Mouse (Mus musculus) midbrain, embryonic 16.5 days (tissue): Measurements from ENCODE around the gene Ryr1. TPM values are rescaled to one million over a fixed set of nuclear protein-coding genes. Genes with fewer than 3 reads are reported as not detected.

Experiments
- ATAC-seq: fragments of 200-750 bp; cut with Nextera tagmentation; 2 replicates; pipeline ENCODE4 v1.8.0; 2017; ENCODE audit warnings: moderate TSS enrichment
- H3K27ac ChIP-seq: fragments of 300-500 bp; sonication (generic); 2 replicates; pipeline ENCODE4 v1.5.1; 2014; ENCODE audit warnings: mild to moderate bottlenecking, low read length, mixed read lengths
- H3K27me3 ChIP-seq: fragments of 300-500 bp; sonication (generic); 2 replicates; pipeline ENCODE4 v1.6.1; 2014; ENCODE audit warnings: low read depth, low read length, mixed read lengths; ENCODE audit not compliant: control insufficient read depth, insufficient read depth
- H3K36me3 ChIP-seq: fragments of 300-500 bp; sonication (generic); 2 replicates; pipeline ENCODE4 v1.6.1; 2014; ENCODE audit warnings: mild to moderate bottlenecking, low read length, moderate library complexity, mixed read lengths; ENCODE audit not compliant: control insufficient read depth, insufficient read depth
- H3K4me1 ChIP-seq: fragments of 300-500 bp; sonication (generic); 2 replicates; pipeline ENCODE4 v1.6.1; 2014; ENCODE audit warnings: mild to moderate bottlenecking, low read length, mixed read lengths; ENCODE audit not compliant: control insufficient read depth, insufficient read depth
- H3K4me2 ChIP-seq: fragments of 300-500 bp; sonication (generic); 2 replicates; pipeline ENCODE4 v1.6.1; 2014; ENCODE audit warnings: mild to moderate bottlenecking, low read length, mixed read lengths
- H3K4me3 ChIP-seq: fragments of 300-500 bp; sonication (generic); 2 replicates; pipeline ENCODE4 v1.5.1; 2014; ENCODE audit warnings: low read depth, mild to moderate bottlenecking, low read length, moderate library complexity, mixed read lengths
- H3K9ac ChIP-seq: fragments of 300-500 bp; sonication (generic); 2 replicates; pipeline ENCODE4 v1.6.1; 2014; ENCODE audit warnings: low read depth, low read length, mixed read lengths
- H3K9me3 ChIP-seq: fragments of 300-500 bp; sonication (generic); replicated peaks from 2 replicates; pipeline ENCODE4 v1.6.1; 2014; ENCODE audit warnings: mild to moderate bottlenecking, low read length, mixed read lengths; ENCODE audit not compliant: control insufficient read depth, poor library complexity, severe bottlenecking
- WGBS: fragments of 180-500 bp; shearing (Covaris S2); extraction: QIAGEN DNeasy Blood & Tissue Kit; methylation state at CpG from one replicate; pipeline ENCODE4 v1.1.7; 2014; 5-methylcytosine and 5-hydroxymethylcytosine counted together
- polyA plus RNA-seq: library from polyadenylated mRNA; unstranded; fragments of >200 nt; fragmentation: Nextera tagmentation; extraction: Ambion mirVana; gene quantifications from 2 replicates; pipeline ENCODE4 v1.2.1, GENCODE M21; 2015

Ryr1 gene
- polyA plus RNA-seq, 1 experiment from 2014 or later = 14.4 TPM

DNA sequence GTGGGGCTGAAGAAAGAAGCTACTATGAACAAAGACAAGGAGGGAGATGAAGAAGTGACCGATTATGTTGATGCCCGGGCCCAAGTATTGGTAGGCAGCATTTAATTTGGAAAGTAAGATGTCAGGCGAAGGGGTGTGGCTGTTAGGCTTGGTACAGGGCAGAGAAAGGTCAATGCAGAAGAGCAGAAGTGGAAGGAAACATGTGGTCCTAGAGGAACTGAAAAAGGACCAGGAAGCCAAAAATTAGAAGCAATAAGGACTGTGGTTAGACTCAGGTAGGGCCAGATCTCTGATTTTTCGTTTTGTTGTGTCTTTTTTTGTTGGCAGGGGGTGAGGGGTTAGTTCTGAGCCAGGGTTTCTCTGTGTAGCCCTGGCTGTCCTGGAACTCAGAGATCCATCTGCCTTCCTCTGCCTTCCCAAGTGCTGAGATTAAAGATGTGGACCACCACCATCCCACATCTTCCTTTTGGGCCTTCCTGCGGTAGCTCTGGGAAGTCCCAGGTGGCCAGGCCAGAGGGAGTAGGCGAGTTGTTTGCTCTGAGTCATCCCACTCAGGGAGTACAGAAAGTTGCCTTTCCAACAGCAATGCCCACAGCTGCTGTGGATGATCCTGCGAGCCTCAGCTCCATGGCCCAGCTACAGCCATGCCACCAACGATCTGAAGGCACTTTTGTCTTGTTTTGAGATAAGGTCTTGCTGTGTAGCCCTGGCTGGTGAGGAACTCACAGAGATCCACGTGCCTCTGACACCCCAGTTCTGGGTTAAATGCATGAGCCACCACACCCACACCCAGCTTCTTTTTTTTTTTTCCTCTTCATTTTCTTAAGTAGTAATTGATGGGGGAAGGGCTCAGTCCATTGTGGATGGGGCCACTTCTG lies 117.5 kb downstream of the Ryr1 start:
- H3K36me3 ChIP-seq = no peaks in the 10 kb centered on the region
- H3K9ac ChIP-seq = no peak overlapping the region
- no peak overlapping the region for H3K4me3 ChIP-seq
- no peaks in the 10 kb centered on the region for H3K27me3 ChIP-seq
- 82% methylated on average over 9 of the region's 9 CpGs for WGBS
- H3K27ac ChIP-seq = no peak overlapping the region
- H3K9me3 ChIP-seq = no peaks in the 10 kb centered on the region
- no peaks in the 10 kb centered on the region for H3K4me1 ChIP-seq
- no peak overlapping the region for H3K4me2 ChIP-seq
- ATAC-seq = no peak

DNA sequence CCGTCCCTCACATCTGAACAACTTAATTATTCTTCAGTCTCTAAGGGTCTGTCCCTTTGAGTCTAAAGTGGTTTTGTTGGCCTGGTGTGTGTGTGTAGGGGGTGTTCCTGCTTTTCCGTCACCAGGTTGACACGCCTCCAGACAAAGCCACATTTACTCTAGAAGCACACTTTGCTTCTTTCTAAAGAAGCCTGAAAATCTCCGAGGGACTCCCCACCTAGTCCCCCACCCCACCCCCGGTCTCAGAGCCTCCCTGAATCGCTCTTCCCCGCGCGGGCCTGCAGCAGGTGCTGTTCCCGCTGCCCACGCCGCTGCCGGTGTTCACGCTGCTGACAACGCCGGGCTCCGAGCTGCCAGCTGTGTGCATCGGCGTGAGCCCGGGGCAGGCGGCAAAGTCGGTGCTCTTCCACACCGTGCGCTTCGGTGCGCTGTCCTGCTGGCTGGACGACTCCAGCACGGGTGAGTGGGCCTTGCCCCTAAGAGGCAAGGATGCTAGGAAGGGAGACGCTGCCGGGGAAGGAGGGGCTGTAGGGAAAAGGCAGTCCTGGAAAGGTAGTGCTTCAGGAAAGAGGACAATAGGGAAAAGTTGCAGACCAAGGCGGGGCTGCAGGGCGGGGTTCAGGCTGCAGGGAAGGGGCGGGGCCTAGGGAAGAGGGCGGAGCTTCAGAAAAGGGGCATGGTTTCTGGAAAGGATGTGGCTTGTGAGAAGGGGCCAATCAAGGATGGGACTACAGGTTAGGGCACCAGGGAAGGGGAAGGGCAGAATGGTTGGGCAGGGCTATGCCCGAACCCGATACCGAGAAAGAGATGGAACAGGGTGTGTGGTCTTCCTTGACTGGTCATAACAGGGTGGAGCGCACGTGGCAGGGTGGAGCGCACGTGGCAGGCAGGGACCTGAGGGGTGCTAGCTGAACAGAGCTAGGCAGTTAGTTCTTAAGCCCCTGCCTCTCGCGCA lies 124.1 kb downstream of the Ryr1 start:
- H3K9me3 ChIP-seq = no peaks in the 10 kb centered on the region
- peak overlapping the region; percentile 43 for H3K4me3 ChIP-seq
- H3K4me1 ChIP-seq = peaks cover 3% of the 10 kb centered on the region; the same call in 1 of the 2 replicates
- no peaks in the 10 kb centered on the region for H3K27me3 ChIP-seq
- peak; percentile 83 for ATAC-seq
- H3K36me3 ChIP-seq = no peaks in the 10 kb centered on the region
- H3K9ac ChIP-seq = peak overlapping the region; percentile 68
- H3K27ac ChIP-seq = peak overlapping the region; percentile 60
- WGBS = 7% methylated on average over 43 of the region's 43 CpGs
- H3K4me2 ChIP-seq = peak overlapping the region; percentile 66

DNA sequence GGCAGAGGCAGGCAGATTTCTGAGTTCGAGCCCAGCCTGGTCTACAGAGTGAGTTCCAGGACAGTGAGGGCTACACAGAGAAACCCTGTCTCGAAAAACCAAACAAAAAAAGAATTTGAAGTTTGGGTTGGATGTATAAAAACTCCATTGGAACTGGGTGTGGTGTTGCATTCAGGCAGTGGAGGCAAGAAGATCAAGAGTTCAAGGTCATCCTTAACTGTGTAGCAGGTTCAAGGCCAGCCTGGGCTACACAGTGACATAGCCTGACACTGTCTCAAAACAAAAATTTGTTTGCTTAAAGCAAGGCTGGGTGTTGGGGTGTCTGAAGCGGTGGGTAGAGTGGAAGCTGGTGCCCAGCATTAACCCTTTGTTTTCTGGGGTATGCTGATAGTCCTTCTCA lies 131.6 kb downstream of the Ryr1 start:
- Histone ChIP-seq H3K27ac (no peak overlapping the region), H3K36me3 (no peaks in the 10 kb centered on the region), H3K9ac (no peak overlapping the region), H3K4me3 (no peak overlapping the region), H3K4me2 (no peak overlapping the region), H3K9me3 (no peaks in the 10 kb centered on the region), H3K27me3 (no peaks in the 10 kb centered on the region), H3K4me1 (no peaks in the 10 kb centered on the region)
- 88% methylated on average over 3 of the region's 3 CpGs for WGBS
- ATAC-seq = no peak

DNA sequence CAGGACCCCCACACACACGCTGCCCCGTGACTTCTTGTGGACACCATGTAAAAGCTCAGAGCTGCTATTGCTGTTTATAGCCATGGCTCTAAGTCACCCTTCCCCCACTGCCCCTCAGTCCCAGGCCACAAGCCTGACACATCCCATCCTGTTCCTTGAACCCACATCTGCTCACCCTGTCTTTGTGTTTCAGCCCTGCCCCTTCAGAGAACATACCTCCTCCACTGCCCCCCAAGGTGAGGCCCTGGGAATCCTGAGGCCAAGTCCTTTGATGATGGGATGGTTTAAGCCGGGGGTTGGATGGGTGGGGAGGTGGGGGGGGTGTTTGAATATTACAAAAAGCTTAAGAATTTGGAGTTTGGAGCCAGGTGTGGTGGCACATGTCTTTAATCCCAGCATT lies 132.0 kb downstream of the Ryr1 start:
- H3K9me3 ChIP-seq = no peaks in the 10 kb centered on the region
- no peak overlapping the region for H3K4me3 ChIP-seq
- H3K27ac ChIP-seq = no peak overlapping the region
- H3K4me2 ChIP-seq = no peak overlapping the region
- H3K27me3 ChIP-seq = no peaks in the 10 kb centered on the region
- no peaks in the 10 kb centered on the region for H3K4me1 ChIP-seq
- ATAC-seq = no peak
- H3K9ac ChIP-seq = no peak overlapping the region
- no peaks in the 10 kb centered on the region for H3K36me3 ChIP-seq
- WGBS = 72% methylated on average over 3 of the region's 3 CpGs

DNA sequence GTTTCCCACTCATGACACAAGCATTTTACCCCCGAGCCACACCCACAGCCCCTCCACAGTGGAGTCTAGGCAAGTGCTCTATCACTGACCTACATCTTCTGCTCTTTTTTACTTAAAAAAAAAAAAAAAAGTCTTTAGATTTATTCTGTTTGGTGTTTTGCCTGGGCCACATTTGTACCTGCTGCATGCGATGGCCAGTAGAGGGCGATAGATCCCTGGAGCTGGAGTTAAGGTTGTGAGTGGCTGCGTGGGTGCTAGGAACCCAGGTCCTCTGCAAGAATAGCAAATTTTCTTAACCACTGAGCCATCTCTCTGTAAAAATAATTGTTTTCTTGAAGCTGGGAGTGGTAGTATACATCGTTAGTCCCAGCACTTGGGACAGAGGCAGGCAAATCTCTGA lies 133.4 kb downstream of the Ryr1 start:
- 68% methylated on average over 5 of the region's 5 CpGs for WGBS
- no peak for ATAC-seq
- no peak overlapping the region for H3K4me2 ChIP-seq

DNA sequence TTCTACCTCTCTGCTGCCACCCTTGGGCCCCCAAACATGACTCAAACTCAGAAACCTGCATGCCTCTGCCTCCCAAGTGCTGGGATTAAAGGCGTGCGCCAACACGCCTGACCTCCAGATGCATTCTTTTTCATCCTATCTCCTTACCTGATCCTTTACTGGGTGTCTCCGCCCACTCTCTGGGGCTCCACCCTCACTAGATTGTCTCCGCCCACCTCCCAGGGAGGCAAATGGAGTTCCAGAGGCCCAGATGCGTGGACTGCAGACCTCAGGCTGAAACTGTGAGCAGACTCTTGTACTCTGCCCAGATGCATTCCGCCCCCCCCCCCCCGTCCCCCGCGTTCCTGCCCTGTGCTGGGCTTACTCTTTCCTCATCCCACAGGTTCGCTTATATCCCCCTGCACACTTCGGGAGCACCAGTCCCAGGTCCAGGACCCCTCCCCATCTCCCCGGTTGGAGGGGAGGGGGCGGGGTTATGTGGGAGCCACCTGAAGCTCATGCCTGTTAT lies 134.2 kb downstream of the Ryr1 start:
- 53% methylated on average over 13 of the region's 14 CpGs for WGBS
- H3K9ac ChIP-seq = no peak overlapping the region
- H3K4me2 ChIP-seq = no peak overlapping the region
- H3K27ac ChIP-seq = no peak overlapping the region
- H3K9me3 ChIP-seq = no peaks in the 10 kb centered on the region
- ATAC-seq = no peak
- no peaks in the 10 kb centered on the region for H3K36me3 ChIP-seq
- H3K27me3 ChIP-seq = no peaks in the 10 kb centered on the region
- no peak overlapping the region for H3K4me3 ChIP-seq
- H3K4me1 ChIP-seq = no peaks in the 10 kb centered on the region

More for the DNA sequence above, 133.4 kb downstream of the Ryr1 start:
- no peak overlapping the region for H3K27ac ChIP-seq
- H3K27me3 ChIP-seq = no peaks in the 10 kb centered on the region
- H3K36me3 ChIP-seq = no peaks in the 10 kb centered on the region
- no peaks in the 10 kb centered on the region for H3K4me1 ChIP-seq
- H3K9me3 ChIP-seq = no peaks in the 10 kb centered on the region
- H3K9ac ChIP-seq = no peak overlapping the region
- no peak overlapping the region for H3K4me3 ChIP-seq

DNA sequence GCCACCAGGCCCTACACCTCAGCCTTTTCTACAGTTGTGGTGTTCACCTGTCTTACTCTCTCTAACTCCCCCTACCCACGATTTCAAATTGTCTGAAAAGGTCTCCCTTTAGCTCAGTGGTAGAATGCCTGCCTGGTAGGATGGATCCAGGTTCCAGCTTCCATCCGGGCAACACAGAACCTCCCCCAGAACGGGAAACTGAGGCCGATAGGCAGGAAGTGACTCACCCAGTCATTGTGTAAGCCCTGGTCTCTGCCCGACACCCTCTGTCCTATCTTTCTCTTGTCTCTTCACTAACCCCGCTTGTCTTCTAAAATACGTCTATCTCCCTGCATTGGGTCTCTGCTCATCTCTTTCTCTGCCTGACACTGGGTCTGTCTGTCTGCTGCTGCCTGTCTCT lies 139.8 kb downstream of the Ryr1 start:
- WGBS = 90% methylated on average over 7 of the region's 7 CpGs
- ATAC-seq = no peak
- Histone ChIP-seq H3K9ac (no peak overlapping the region), H3K36me3 (no peaks in the 10 kb centered on the region), H3K27me3 (no peaks in the 10 kb centered on the region), H3K4me3 (no peak overlapping the region), H3K9me3 (no peaks in the 10 kb centered on the region), H3K27ac (no peak overlapping the region), H3K4me1 (peaks cover 17% of the 10 kb centered on the region), H3K4me2 (no peak overlapping the region)

DNA sequence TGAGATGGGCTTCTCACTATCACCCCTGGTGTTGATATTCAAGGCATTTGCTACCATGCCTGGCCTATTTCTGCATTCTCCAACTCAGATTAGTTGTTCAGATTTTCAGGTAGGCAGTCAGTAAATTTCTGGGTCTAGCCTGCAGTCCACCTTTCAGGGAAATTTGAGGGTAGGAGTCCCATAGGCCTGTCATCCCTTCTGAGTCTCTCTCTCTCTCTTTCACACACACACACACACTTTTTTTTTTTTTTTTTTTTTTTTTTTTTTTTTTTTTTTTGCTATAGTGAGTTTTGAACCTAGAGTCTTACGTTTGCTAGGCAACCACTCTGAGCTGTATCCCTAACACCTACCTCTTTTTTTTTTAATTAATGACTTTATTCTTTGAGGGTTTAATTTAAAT lies 140.5 kb downstream of the Ryr1 start:
- Histone ChIP-seq H3K4me2 (no peak overlapping the region), H3K36me3 (no peaks in the 10 kb centered on the region), H3K27me3 (no peaks in the 10 kb centered on the region), H3K9me3 (no peaks in the 10 kb centered on the region), H3K27ac (no peak overlapping the region), H3K9ac (no peak overlapping the region), H3K4me3 (no peak overlapping the region), H3K4me1 (peaks cover 17% of the 10 kb centered on the region)
- no peak for ATAC-seq
- WGBS = 93% methylated on average over 1 of the region's 1 CpGs
